In genomic region chr5:135476199-135476598, GRCm38 (mm10) we compare ENCODE assay signal across 24 mouse cellular contexts.
A peak's percentile ranks its signal among the peaks of the same experiment; 100 is the strongest.
DNase-seq lines count a peak whose midpoint lies in the region; ATAC-seq and TF ChIP-seq lines count a peak whose summit lies in the region.
"Had no signal": no experiment of that assay in that cellular context is flagged by ENCODE, and none has a peak within 500 bp of the region (broad histone marks: within the 10 kb centered on the region; RNA-seq: fewer than 3 reads in every experiment).

No protein-coding gene starts in this region.

- H3K27me3 ChIP-seq in intestine, postnatal 0 days (replicated peaks; ENCODE audit: control insufficient read depth, insufficient read depth, low read length): no peaks in the 10 kb centered on the region
- no peaks in the 10 kb centered on the region for H3K27me3 ChIP-seq in intestine, embryonic 15.5 days (replicated peaks)
- no peaks in the 10 kb centered on the region for H3K27me3 ChIP-seq in forebrain, embryonic 12.5 days
- H3K27me3 ChIP-seq: limb, embryonic 12.5 days; neural tube, embryonic 13.5 days had no signal

- no peaks in the 10 kb centered on the region for H3K36me3 ChIP-seq in intestine, postnatal 0 days (ENCODE audit: control insufficient read depth, insufficient read depth)
- H3K36me3 ChIP-seq in intestine, embryonic 15.5 days: no peaks in the 10 kb centered on the region
- H3K36me3 ChIP-seq in forebrain, embryonic 12.5 days (replicated peaks): peaks cover 20% of the 10 kb centered on the region

- no peaks in the 10 kb centered on the region for H3K4me1 ChIP-seq in intestine, postnatal 0 days (replicated peaks; ENCODE audit: control insufficient read depth, insufficient read depth, low read length)
- no peaks in the 10 kb centered on the region for H3K4me1 ChIP-seq in intestine, embryonic 15.5 days (replicated peaks)
- no peaks in the 10 kb centered on the region for H3K4me1 ChIP-seq in forebrain, embryonic 12.5 days
- H3K4me1 ChIP-seq: forebrain, embryonic 10.5 days; limb, embryonic 12.5 days; neural tube, embryonic 13.5 days had no signal

- no peak overlapping the region for H3K9ac ChIP-seq in intestine, postnatal 0 days (ENCODE audit: low read depth, low read length)
- no peak overlapping the region for H3K9ac ChIP-seq in intestine, embryonic 15.5 days
- no peak overlapping the region for H3K9ac ChIP-seq in forebrain, embryonic 12.5 days
- H3K9ac ChIP-seq: limb, embryonic 12.5 days; liver, embryonic 14.5 days; neural tube, embryonic 13.5 days had no signal

- WGBS in intestine, postnatal 0 days: 82% methylated on average over 5 of the region's 5 CpGs
- 76% methylated on average over 5 of the region's 5 CpGs for WGBS in intestine, embryonic 15.5 days
- WGBS in forebrain, embryonic 12.5 days: 89% methylated on average over 5 of the region's 5 CpGs

- no peak overlapping the region for H3K4me2 ChIP-seq in intestine, postnatal 0 days (replicated peaks; ENCODE audit: low read depth)
- no peak overlapping the region for H3K4me2 ChIP-seq in intestine, embryonic 15.5 days (replicated peaks)
- no peak overlapping the region for H3K4me2 ChIP-seq in forebrain, embryonic 12.5 days
- H3K4me2 ChIP-seq: limb, embryonic 12.5 days; neural tube, embryonic 13.5 days had no signal

- TF ChIP-seq CTCF in intestine, postnatal 0 days (IDR thresholded peaks at IDR 0.05; ENCODE audit: low read depth): no peak

- H3K9me3 ChIP-seq in intestine, postnatal 0 days (ENCODE audit: control insufficient read depth): no peaks in the 10 kb centered on the region
- H3K9me3 ChIP-seq in intestine, embryonic 15.5 days: no peaks in the 10 kb centered on the region
- no peaks in the 10 kb centered on the region for H3K9me3 ChIP-seq in forebrain, embryonic 12.5 days
- H3K9me3 ChIP-seq: forebrain, embryonic 10.5 days; heart, embryonic 10.5 days; limb, embryonic 12.5 days; midbrain, embryonic 10.5 days; neural tube, embryonic 13.5 days had no signal

- no peak overlapping the region for H3K27ac ChIP-seq in intestine, postnatal 0 days (ENCODE audit: low read depth, low read length)
- H3K27ac ChIP-seq in intestine, embryonic 15.5 days: no peak overlapping the region
- H3K27ac ChIP-seq in forebrain, embryonic 12.5 days: no peak overlapping the region
- H3K27ac ChIP-seq: forebrain, embryonic 10.5 days; heart, embryonic 10.5 days; limb, embryonic 12.5 days; liver, embryonic 14.5 days; midbrain, embryonic 10.5 days; neural tube, embryonic 13.5 days had no signal

- 0 out of 2 replicates have a peak, but pooled peaks have one; percentile 36 for ATAC-seq in intestine, postnatal 0 days
- no peak for ATAC-seq in intestine, embryonic 15.5 days
- ATAC-seq in megakaryocyte, adult 5-6 weeks (ENCODE audit: poor library complexity, severe bottlenecking): peak; percentile 61
- ATAC-seq in forebrain, embryonic 12.5 days (ENCODE audit: low FRiP score): no peak
- ATAC-seq in cerebellum, adult (ENCODE audit: insufficient number of reproducible peaks, low FRiP score, low TSS enrichment): no peak
- ATAC-seq: hindbrain, embryonic 16.5 days; intestine, embryonic 16.5 days; midbrain, embryonic 16.5 days had no signal

- H3K4me3 ChIP-seq in intestine, postnatal 0 days (ENCODE audit: low read depth, low read length): no peak overlapping the region
- no peak overlapping the region for H3K4me3 ChIP-seq in intestine, embryonic 15.5 days (replicated peaks)
- H3K4me3 ChIP-seq in forebrain, embryonic 12.5 days (replicated peaks): no peak overlapping the region
- H3K4me3 ChIP-seq: forebrain, embryonic 10.5 days; heart, embryonic 10.5 days; limb, embryonic 12.5 days; midbrain, embryonic 10.5 days; myocyte; neural tube, embryonic 13.5 days had no signal

- peak; percentile 39 for DNase-seq in 416B (ENCODE audit: low read depth)
- DNase-seq in MEL-GATA-1-ER (ENCODE audit: extremely low read depth, low read depth): peak; percentile 19
- no peak for DNase-seq in cerebellum, adult 9-10 months
- DNase-seq: adrenal gland, postnatal 25 days; cerebellum, adult 11 months; cerebellum, postnatal 10 days; heart, postnatal 4 days; kidney, postnatal 25 days; right cerebral cortex, postnatal 4 days had no signal

Comparison
In these comparisons a context has a peak if more than half of its experiments do, and no peak if none do; other contexts are left out.
1. ATAC-seq: peak in intestine, postnatal 0 days (single experiment) and megakaryocyte, adult 5-6 weeks (single experiment); none in intestine, embryonic 15.5 days (single experiment), forebrain, embryonic 12.5 days (single experiment) and cerebellum, adult (single experiment).